Mouse (Mus musculus): ENCODE data around the gene Arid1b.

- no peak for TF ChIP-seq CTCF (IDR thresholded peaks at IDR 0.05; ENCODE audit: borderline replicate concordance, control insufficient read depth, extremely low read depth, insufficient read depth, low read length, poor library complexity)
- TF ChIP-seq POLR2A (IDR thresholded peaks at IDR 0.05; ENCODE audit: control insufficient read depth, extremely low read depth, insufficient read depth, low read length, poor library complexity) = no peak
Observed at GRCm38 (mm10) chr17:5125856-5126806, 132.0 kb downstream of the Arid1b start.
